Mouse (Mus musculus): ENCODE measurements around the gene Tmem106c.

The Tmem106c gene

GRCm38 (mm10) chr15:97952137-97952888, 11.7 kb upstream of the Tmem106c start:
- peak; percentile 79 for DNase-seq (ENCODE audit: low read depth, low spot score)

GRCm38 (mm10) chr15:97952889-97953189, 11.2 kb upstream of the Tmem106c start:
- DNase-seq (ENCODE audit: low read depth, low spot score) = no peak

GRCm38 (mm10) chr15:97954671-97955070, 9.3 kb upstream of the Tmem106c start:
- DNase-seq (ENCODE audit: low read depth, low spot score) = no peak

- DNase-seq (ENCODE audit: low read depth, low spot score) = no peak
Measured at GRCm38 (mm10) chr15:97955286-97955685, 8.7 kb upstream of the Tmem106c start.

- no peak for DNase-seq (ENCODE audit: low read depth, low spot score)
Measured at GRCm38 (mm10) chr15:97955742-97956141, 8.3 kb upstream of the Tmem106c start.

GRCm38 (mm10) chr15:97956416-97956815, 7.6 kb upstream of the Tmem106c start:
- DNase-seq (ENCODE audit: low read depth, low spot score) = no peak

GRCm38 (mm10) chr15:97963329-97963988, 541 bp upstream of the Tmem106c start:
- peak; percentile 48 for DNase-seq (ENCODE audit: low read depth, low spot score)

- DNase-seq (ENCODE audit: low read depth, low spot score) = no peak
Measured at GRCm38 (mm10) chr15:97964836-97965187, 812 bp downstream of the Tmem106c start.

GRCm38 (mm10) chr15:97965311-97966045, 1.5 kb downstream of the Tmem106c start:
- no peak for DNase-seq (ENCODE audit: low read depth, low spot score)

GRCm38 (mm10) chr15:97970299-97970698, 6.3 kb downstream of the Tmem106c start:
- DNase-seq (ENCODE audit: low read depth, low spot score) = peak; percentile 53

- no peak for DNase-seq (ENCODE audit: low read depth, low spot score)
Measured at GRCm38 (mm10) chr15:97972580-97972979, 8.6 kb downstream of the Tmem106c start.

- DNase-seq (ENCODE audit: low read depth, low spot score) = no peak
Measured at GRCm38 (mm10) chr15:97973248-97974005, 9.4 kb downstream of the Tmem106c start.

GRCm38 (mm10) chr15:97981560-97981959, 17.6 kb downstream of the Tmem106c start:
- DNase-seq (ENCODE audit: low read depth, low spot score) = no peak

GRCm38 (mm10) chr15:97989544-97989943, 25.5 kb downstream of the Tmem106c start:
- peak; percentile 15 for DNase-seq (ENCODE audit: low read depth, low spot score)

GRCm38 (mm10) chr15:97990124-97990523, 26.1 kb downstream of the Tmem106c start:
- DNase-seq (ENCODE audit: low read depth, low spot score) = peak; percentile 63

- no peak for DNase-seq (ENCODE audit: low read depth, low spot score)
Measured at GRCm38 (mm10) chr15:97990721-97991120, 26.7 kb downstream of the Tmem106c start.

GRCm38 (mm10) chr15:97991285-97991895, 27.4 kb downstream of the Tmem106c start:
- no peak for DNase-seq (ENCODE audit: low read depth, low spot score)

GRCm38 (mm10) chr15:97992027-97992711, 28.2 kb downstream of the Tmem106c start:
- peak; percentile 59 for DNase-seq (ENCODE audit: low read depth, low spot score)

- peak; percentile 59 for DNase-seq (ENCODE audit: low read depth, low spot score)
Measured at GRCm38 (mm10) chr15:97992712-97993286, 28.8 kb downstream of the Tmem106c start.

- DNase-seq (ENCODE audit: low read depth, low spot score) = no peak
Measured at GRCm38 (mm10) chr15:97996716-97997256, 32.8 kb downstream of the Tmem106c start.

Measured in 3T3-L1 (cell line).